Comparison of ENCODE assay signal across 12 mouse cellular contexts in genomic region chr8:61259526-61259925, GRCm38 (mm10). TPM values are rescaled to one million over a fixed set of nuclear protein-coding genes. Genes with fewer than 3 reads are reported as not detected.
DNase-seq lines count a peak whose midpoint lies in the region; ATAC-seq and TF ChIP-seq lines count a peak whose summit lies in the region.
"Had no signal": no experiment of that assay in that cellular context is flagged by ENCODE, and none has a peak within 500 bp of the region (broad histone marks: within the 10 kb centered on the region; RNA-seq: fewer than 3 reads in every experiment).

No protein-coding gene starts in this region.

- H3K9ac ChIP-seq in hindbrain, embryonic 16.5 days (ENCODE audit: low read depth, low read length), result no peak overlapping the region
- no peak overlapping the region for H3K9ac ChIP-seq in forebrain, postnatal 0 days
- H3K9ac ChIP-seq: liver, embryonic 15.5 days; neural tube, embryonic 15.5 days had no signal

- no peak overlapping the region for H3K4me3 ChIP-seq in hindbrain, embryonic 16.5 days (ENCODE audit: low read length)
- no peak overlapping the region for H3K4me3 ChIP-seq in hindbrain, embryonic 10.5 days
- no peak overlapping the region for H3K4me3 ChIP-seq in forebrain, postnatal 0 days (ENCODE audit: low read depth, low read length)
- H3K4me3 ChIP-seq: liver, embryonic 15.5 days; neural tube, embryonic 15.5 days had no signal

- ATAC-seq in hindbrain, embryonic 16.5 days, result peak; percentile 60
- peak; percentile 85 for ATAC-seq in forebrain, postnatal 0 days

- H3K27me3 ChIP-seq in hindbrain, embryonic 16.5 days (replicated peaks; ENCODE audit: control insufficient read depth, insufficient read depth, low read length), result no peaks in the 10 kb centered on the region
- H3K27me3 ChIP-seq in hindbrain, embryonic 10.5 days (ENCODE audit: insufficient read depth, poor library complexity, severe bottlenecking), result no peaks in the 10 kb centered on the region
- H3K27me3 ChIP-seq in forebrain, postnatal 0 days (ENCODE audit: insufficient read depth, low read length), result no peaks in the 10 kb centered on the region
- H3K27me3 ChIP-seq: liver, embryonic 15.5 days; neural tube, embryonic 15.5 days had no signal

- TF ChIP-seq CTCF in forebrain, postnatal 0 days (IDR thresholded peaks at IDR 0.05; ENCODE audit: low read depth), result no peak

- H3K4me1 ChIP-seq in hindbrain, embryonic 16.5 days (ENCODE audit: control insufficient read depth, insufficient read depth, low read depth, low read length), result peaks cover 17% of the 10 kb centered on the region
- H3K4me1 ChIP-seq in hindbrain, embryonic 10.5 days (replicated peaks), result peaks cover 11% of the 10 kb centered on the region; the same call in 1 of the 2 replicates
- peaks cover 8% of the 10 kb centered on the region; the same call in 1 of the 2 replicates for H3K4me1 ChIP-seq in forebrain, postnatal 0 days (ENCODE audit: insufficient read depth)
- H3K4me1 ChIP-seq: liver, embryonic 15.5 days had no signal

- no peak overlapping the region for H3K27ac ChIP-seq in hindbrain, embryonic 16.5 days (ENCODE audit: low read depth, low read length)
- H3K27ac ChIP-seq in hindbrain, embryonic 10.5 days, result no peak overlapping the region
- no peak overlapping the region for H3K27ac ChIP-seq in forebrain, postnatal 0 days (ENCODE audit: low read depth, low read length)
- H3K27ac ChIP-seq: liver, embryonic 15.5 days; neural tube, embryonic 15.5 days had no signal

- DNase-seq in hindbrain, embryonic 10.5 days (ENCODE audit: low spot score), result no peak
- peak; percentile 92 for DNase-seq in forebrain, postnatal 0 days
- peak; percentile 67 to 68 for DNase-seq in layer of hippocampus, postnatal 36 days
- peak; percentile 53 to 65 for DNase-seq in right cerebral cortex, postnatal 36 days (ENCODE audit: low spot score in 2 of 2)
- no peak for DNase-seq in adrenal gland, postnatal 25 days
- no peak for DNase-seq in adrenal gland, postnatal 36 days
- DNase-seq in embryo, embryonic 11 days, result no peak
- DNase-seq: kidney, postnatal 10 days; thymus, postnatal 36 days had no signal

- H3K36me3 ChIP-seq in hindbrain, embryonic 16.5 days (ENCODE audit: control insufficient read depth, insufficient read depth, low read length), result no peaks in the 10 kb centered on the region
- H3K36me3 ChIP-seq in hindbrain, embryonic 10.5 days, result peaks cover 13% of the 10 kb centered on the region; the same call in 1 of the 2 replicates
- H3K36me3 ChIP-seq in forebrain, postnatal 0 days (ENCODE audit: insufficient read depth), result no peaks in the 10 kb centered on the region
- H3K36me3 ChIP-seq: liver, embryonic 15.5 days; neural tube, embryonic 15.5 days had no signal

- 68% methylated on average over 7 of the region's 7 CpGs for WGBS in hindbrain, embryonic 16.5 days
- WGBS in hindbrain, embryonic 10.5 days, result 94% methylated on average over 7 of the region's 7 CpGs
- WGBS in forebrain, postnatal 0 days, result 35% methylated on average over 7 of the region's 7 CpGs

- no peak overlapping the region for H3K4me2 ChIP-seq in hindbrain, embryonic 16.5 days (ENCODE audit: low read length)
- peak overlapping the region; percentile 0; the same call in 1 of the 2 replicates for H3K4me2 ChIP-seq in forebrain, postnatal 0 days (ENCODE audit: low read depth)
- H3K4me2 ChIP-seq: liver, embryonic 15.5 days; neural tube, embryonic 15.5 days had no signal

- H3K9me3 ChIP-seq in hindbrain, embryonic 16.5 days (ENCODE audit: control insufficient read depth, low read length), result no peaks in the 10 kb centered on the region
- no peaks in the 10 kb centered on the region; the same call in 1 of the 2 replicates for H3K9me3 ChIP-seq in hindbrain, embryonic 10.5 days
- no peaks in the 10 kb centered on the region for H3K9me3 ChIP-seq in forebrain, postnatal 0 days (ENCODE audit: low read length)
- H3K9me3 ChIP-seq: liver, embryonic 15.5 days; neural tube, embryonic 15.5 days had no signal

RNA-seq across cellular contexts. Expression of gene Sh3rf1, which starts 35.9 kb away (rescaled TPM):
- polyA plus RNA-seq in hindbrain, embryonic 16.5 days (2015; fragmentation: Nextera tagmentation; extraction: Ambion mirVana), result 23.3 and 28.2 TPM in 2 replicates
- polyA plus RNA-seq in hindbrain, embryonic 10.5 days (2016; fragmentation: Nextera tagmentation; extraction: Ambion mirVana), result 17.2 and 20.3 TPM in 2 replicates
- total RNA-seq in forebrain, postnatal 0 days (2014; rRNA removed), result 28.5 and 35.4 TPM in 2 replicates
- 18.3 and 27.3 TPM in 2 replicates for polyA plus RNA-seq in forebrain, postnatal 0 days (2015; fragmentation: Nextera tagmentation; extraction: Ambion mirVana)
- total RNA-seq in layer of hippocampus, postnatal 36 days (2021), result 10 to 100 TPM; 63.3 to 67.5 TPM
- 10.6 and 13.0 TPM in 2 replicates for total RNA-seq in adrenal gland, postnatal 25 days (2021)
- total RNA-seq in adrenal gland, postnatal 36 days (2021), result 10 to 100 TPM; 10.3 to 12.7 TPM

Comparison
In these comparisons a context has a peak if more than half of its experiments do, and no peak if none do; other contexts are left out.
1. DNase-seq: peak in forebrain, postnatal 0 days (single experiment), layer of hippocampus, postnatal 36 days (2 of 2) and right cerebral cortex, postnatal 36 days (2 of 2); none in hindbrain, embryonic 10.5 days (single experiment), adrenal gland, postnatal 25 days (single experiment), adrenal gland, postnatal 36 days (0 of 2) and embryo, embryonic 11 days (single experiment).